Mouse (Mus musculus): Measurements from ENCODE around the gene Nrbp1.

Gene Nrbp1

DNA sequence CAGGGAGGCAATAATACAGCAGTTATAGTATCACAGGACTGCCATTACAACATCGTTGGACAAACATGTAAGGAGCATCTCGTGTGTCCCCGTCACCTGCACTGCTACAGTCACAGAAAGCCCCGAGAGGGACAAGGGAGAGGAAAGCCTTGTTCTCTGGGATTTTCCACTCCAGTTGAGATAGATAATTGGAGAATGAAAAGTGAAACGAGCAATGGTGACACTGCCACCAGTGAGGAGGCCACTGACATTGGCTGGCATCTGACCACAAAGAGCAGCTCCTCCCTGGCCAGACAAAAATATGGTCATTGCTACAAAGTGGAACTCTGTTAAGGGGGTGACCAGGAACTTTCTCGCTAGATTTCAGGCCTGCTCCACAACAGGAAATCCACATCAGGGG is 27.0 kb downstream of the Nrbp1 start:
- DNase-seq (ENCODE audit: low spot score) = no peak

DNA sequence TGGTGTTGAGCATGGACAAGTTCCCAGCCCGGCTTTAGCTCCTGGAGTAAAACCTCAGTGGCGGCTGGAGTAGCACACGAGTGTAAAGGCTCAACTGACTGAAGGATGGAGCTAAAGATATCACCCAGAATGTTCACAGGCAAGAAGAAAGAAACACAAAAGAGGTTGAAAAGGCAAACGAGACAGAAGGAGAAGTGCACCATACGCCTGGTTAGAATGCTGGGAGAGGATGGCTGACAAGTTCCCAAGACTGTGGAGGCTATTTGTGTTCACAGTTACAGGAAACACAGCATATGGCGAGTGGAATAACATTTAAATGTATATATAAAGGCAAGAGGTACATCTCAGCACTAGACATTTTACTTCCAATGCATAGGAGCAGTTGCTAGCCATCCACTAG is 32.4 kb downstream of the Nrbp1 start:
- DNase-seq (ENCODE audit: low spot score) = no peak

DNA sequence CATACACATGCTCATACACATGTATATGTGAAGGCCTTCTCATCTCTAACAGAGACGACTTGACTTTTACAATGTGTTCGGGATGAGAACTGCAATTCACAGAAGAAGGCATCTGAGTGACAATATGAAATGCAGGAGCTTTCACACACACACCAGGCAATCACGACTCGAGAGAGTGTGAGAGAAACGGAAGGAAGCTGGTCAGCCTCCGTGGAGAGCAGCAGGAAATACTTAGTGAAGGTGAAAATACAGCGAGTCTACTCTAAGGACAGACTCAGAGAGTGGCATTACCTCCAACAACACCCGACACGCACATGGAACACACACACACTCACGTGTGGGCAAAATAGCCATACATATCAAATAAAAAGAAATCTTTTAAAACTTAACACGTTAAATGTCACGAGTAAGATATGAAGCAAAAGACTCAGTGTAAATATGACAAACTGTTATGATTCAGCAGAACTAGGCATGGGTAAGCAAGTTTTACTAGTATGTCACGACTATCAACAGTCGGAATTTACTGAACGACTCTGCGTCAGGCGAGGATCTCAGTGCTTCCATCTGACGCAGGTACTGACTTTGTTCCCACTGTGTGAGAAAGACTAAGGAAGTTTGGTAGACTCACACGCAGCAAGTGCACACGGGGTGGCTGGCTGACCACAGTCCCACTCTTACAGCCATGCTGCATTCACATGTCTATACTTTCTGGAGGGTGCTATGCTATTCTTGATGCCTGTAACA is 38.8 kb downstream of the Nrbp1 start:
- DNase-seq (ENCODE audit: low spot score) = no peak

DNA sequence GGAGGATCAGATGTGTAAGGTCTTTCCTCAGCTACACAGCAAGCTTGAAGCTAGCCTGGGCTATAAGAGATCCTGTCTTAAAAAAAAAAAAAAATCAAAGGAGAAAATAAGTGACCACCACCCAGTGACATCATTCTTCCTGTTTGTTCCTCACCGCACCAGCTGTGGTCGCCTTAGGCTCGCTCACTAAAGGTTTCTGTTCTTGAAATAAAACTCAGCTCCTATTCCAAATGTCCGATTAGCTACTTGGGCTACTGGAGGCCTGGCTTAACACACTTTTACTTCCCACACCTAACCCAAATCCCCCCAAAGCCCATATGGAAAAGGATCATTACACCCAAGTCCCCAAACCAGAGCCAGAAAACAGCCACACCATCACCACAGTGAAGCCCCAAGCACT is 47.6 kb downstream of the Nrbp1 start:
- DNase-seq (ENCODE audit: low spot score) = no peak

DNA sequence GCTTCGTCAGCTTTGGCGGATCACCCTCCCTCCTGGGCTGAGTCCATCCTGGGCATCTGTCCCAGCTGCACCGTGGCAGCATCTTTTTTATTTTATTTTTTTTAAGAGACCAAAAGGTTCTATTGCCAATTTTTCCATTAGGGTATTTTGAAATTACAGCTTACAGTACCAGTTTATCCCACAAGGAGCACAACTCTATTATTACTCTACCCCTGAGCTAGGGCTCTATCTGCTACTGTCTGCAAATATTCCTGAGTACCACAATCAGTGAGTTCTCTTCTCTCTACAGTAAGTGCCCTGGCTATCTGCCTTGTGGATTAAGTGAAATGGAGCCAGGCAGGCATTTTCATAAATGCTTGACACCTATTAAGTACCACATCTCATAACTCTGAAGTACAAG is 48.0 kb downstream of the Nrbp1 start:
- DNase-seq (ENCODE audit: low spot score) = no peak

DNA sequence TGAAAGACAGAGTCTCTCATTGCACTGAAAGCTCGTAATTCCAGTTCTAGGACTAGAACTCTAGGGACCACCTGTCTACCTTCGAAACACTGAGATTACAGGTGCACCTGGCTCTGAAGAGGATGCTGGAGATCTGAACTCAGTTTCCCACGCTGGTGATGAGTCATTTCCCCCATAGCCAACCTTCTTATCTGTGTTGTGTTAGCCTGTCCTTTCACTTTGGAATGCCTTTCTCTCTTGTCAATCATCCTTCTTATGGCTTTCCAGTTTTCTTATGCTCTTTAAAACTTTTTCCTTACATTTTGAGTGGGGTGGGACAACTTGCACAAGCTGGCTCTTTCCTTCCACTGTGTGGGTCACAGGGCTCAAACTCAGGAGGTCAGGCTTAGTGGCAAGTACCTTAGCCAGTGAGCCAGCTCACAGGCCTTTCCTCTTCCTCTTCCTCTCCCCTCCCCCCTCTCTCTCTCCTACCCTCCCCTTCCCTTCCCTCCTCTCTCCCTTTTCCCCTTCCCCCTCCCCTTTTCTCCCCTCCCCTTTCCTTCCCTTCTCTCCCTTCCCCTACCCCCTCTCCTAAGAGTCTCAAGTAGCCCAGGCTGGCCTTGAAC is 49.1 kb downstream of the Nrbp1 start:
- no peak for DNase-seq (ENCODE audit: low spot score)

DNA sequence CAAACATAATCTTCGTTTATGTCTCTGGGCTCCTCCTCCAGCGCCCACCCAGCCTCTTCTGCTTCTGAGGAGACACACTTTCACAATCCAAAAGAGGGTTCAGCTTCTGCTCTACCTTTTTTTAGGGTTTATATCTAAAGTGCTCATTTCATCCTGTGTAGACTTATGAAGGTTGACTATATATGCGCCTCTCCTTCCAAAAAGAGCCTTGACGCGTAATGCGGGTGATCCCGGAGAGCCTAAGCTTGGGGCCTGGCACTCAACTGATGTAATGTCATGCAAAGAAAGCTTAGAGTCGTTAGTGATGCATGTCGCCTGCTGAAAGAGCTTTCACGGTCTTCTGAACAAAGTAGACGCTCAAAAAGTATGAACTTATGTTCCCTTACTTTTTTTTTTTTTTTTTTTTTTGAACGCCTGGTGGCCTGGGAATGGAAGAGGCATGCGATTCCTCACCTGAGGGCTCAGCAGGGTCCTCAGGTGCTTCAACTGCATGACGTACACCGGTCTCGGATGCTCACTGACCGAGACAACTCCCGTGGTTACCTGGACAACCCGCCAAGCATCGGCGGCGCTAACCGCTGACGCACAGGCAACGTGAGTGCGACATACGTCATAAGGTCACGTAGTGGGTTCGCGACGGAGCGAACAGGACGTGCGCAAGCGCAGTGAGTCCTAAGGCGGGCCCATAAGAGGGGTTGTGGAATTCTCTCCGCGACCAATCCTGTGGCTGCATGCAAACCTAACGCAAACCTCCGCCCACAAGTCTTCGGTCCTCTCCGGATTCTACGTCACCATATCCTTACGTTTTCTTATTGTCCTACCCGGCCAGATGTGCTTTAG is 50.1 kb downstream of the Nrbp1 start, which contains the start of gene Ift172:
TSS of gene Ift172 (minus strand) at position 596 of the 840 bp plus-strand sequence.
- peak; percentile 97 for DNase-seq (ENCODE audit: low spot score)

DNA sequence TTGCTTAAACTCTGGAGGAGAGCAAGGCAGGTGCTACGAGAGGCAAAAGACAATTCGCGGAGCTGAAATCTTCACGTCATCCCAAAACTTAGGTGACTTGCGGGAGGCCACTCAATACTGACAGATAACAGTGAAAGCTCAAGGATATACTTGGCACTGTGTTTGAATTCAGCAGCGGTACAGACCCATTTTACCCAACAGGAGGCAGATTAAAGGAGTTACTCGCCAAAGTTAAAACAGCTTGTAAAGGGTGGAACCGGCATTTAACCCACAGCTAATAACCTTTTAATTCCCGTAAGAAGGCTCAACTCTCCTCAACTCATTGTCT is 50.7 kb downstream of the Nrbp1 start:
- DNase-seq (ENCODE audit: low spot score) = no peak

DNA sequence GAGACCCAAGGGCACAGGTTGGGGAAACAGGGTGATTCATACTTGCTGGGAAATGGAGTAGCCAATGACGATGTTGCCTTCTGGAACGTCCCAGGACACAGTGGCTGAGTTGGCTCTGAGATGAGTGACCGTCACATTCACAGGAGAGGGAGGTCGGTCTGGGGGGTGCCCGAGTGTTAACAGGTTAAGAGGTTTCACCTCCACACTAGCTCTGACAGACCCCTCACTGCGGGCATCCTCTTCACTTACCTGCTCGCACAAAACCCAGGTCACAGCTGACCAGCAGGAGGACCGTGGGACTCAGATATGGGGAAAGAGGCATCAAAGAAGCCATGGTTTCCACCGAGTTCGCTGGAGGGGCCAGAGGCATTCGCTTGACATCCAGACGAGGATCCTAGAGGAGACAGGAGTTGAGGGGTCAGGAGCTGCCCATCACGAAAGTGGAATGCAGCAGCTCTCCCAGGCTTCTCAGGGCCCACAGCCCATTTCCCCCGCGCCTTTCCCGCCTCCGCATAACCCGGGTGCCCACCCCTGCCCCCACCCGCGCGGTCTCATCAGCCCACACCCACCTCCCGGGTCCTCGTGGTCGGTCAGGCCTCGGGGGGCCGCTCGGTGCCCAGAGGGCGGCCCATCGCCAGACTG is 54.4 kb downstream of the Nrbp1 start:
- DNase-seq (ENCODE audit: low spot score) = no peak

DNA sequence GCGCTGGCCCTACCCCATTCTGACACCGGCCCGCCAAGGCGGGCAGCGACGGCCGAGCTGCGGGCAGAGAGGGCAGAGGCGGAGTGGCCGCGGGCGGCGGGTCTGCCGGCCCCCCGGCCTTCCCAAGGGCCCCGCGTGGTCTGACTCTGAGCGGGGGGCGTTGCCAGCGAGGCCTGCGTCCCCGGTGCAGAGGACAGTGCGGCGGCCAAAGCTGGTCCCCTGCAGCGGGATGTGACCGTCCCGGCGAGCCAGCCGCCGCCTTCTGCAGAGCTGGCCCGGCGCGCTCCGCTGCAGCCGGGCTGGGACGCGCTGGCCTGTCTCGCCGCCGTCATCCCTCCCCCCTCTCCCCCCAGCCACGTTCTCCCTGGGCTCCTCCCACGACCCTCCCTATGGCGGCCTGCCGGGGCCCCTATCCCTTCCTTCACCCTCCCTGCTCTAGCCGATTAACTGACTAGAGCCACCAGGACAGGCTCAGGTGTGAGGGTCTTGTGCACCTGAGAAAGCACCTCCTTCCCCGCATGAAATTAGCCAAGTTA is 55.0 kb downstream of the Nrbp1 start, which contains the start of gene Fndc4:
TSS of gene Fndc4 (minus strand) at position 475 of the 536 bp plus-strand sequence.
- DNase-seq (ENCODE audit: low spot score) = peak; percentile 43

DNA sequence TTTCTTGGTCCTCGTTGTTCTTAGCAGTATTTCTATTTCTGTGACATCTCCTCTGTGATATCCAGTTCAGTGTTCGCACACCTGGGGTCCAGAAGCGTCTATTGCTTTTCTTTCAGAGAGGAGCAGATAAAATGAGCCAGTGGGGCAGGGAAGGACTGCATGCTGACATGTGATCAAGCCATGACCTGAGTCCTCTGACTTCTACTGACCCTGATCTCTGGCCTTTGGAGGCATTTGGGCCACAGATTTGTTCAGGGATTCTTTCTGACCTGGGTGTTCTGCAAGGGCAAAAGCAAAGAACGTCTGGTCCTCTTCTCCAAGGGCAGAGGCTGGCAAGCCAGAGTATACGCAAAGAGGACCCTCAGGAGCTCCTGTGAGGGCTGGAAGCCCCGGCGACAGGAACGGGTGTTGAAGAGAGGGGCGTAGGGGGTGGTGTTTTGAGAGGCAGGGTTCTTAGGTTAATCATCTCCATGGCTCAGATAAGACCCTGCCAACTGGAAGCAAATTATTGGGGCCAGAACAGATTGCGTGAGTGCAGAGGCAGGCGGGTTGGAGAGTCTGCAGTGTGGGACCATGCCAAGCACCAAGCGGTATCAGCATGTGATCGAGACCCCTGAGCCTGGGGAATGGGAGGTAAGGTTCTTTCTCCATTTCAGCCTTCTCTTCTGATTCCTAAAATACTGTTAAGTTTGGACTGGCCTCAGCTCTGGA is 56.5 kb downstream of the Nrbp1 start, which contains the start of gene Gckr:
TSS of gene Gckr (plus strand) at position 397 of the 711 bp plus-strand sequence.
- DNase-seq (ENCODE audit: low spot score) = no peak

DNA sequence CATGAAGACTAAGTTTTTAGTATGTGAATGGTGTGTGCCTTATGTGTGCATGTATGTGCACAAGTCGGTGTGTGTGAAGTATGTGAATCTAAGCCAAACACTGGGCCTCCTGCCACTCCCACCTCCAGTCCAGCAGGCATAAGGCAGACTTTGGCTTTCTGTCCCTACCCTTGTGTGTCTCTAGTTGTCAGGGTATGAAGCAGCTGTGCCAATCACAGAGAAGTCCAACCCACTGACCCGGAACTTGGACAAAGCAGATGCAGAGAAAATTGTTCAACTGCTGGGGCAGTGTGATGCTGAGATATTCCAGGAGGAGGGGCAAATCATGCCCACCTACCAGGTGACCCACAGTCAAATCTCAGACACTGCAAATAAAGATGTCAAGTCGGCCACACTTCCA is 57.3 kb downstream of the Nrbp1 start:
- DNase-seq (ENCODE audit: low spot score) = no peak

DNA sequence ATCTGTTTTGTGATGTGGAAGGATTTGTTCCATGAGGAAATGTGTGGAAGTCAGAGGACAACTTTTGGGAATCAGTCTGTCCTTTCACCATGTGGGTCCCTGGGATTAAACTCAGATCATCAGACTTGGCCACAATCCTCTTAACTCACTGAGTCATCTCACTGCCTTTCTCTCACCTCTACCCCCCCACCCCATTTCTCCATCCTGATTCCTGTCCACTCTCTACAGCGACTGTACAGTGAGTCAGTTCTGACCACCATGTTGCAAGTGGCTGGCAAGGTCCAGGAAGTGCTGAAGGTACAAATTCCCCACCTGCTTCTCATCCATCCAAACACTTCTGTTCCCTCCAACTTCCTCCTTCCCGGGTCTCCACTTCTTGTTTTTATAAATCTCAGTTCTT is 57.8 kb downstream of the Nrbp1 start:
- no peak for DNase-seq (ENCODE audit: low spot score)
